Mouse (Mus musculus) limb, embryonic 14.5 days (tissue): ENCODE results near the gene AC140267.1. TPM values are rescaled to one million over a fixed set of nuclear protein-coding genes. Genes with fewer than 3 reads are reported as not detected.

ENCODE experiments used
- ATAC-seq: fragments of 200-750 bp; cut with Nextera tagmentation; 2 replicates; pipeline ENCODE4 v1.8.0; 2017; ENCODE audit warnings: low read depth, moderate number of reproducible peaks, moderate TSS enrichment; ENCODE audit not compliant: low FRiP score
- DNase-seq: peaks from one replicate; pipeline ENCODE4 v3.0.0-alpha.2; 2015; ENCODE audit warnings: low spot score
- H3K27ac ChIP-seq: fragments of 300-500 bp; sonication (generic); replicated peaks from 2 replicates; pipeline ENCODE4 v1.5.1; 2014; ENCODE audit warnings: low read depth, mild to moderate bottlenecking, low read length, moderate library complexity, mixed read lengths
- H3K27me3 ChIP-seq: fragments of 300-500 bp; sonication (generic); 2 replicates; pipeline ENCODE4 v1.6.1; 2014; ENCODE audit warnings: low read length, mixed read lengths; ENCODE audit not compliant: control insufficient read depth, insufficient read depth
- H3K36me3 ChIP-seq: fragments of 300-500 bp; sonication (generic); 2 replicates; pipeline ENCODE4 v1.6.1; 2014; ENCODE audit warnings: mild to moderate bottlenecking, low read length, moderate library complexity, mixed read lengths; ENCODE audit not compliant: control insufficient read depth, insufficient read depth
- H3K4me1 ChIP-seq: fragments of 300-500 bp; sonication (generic); 2 replicates; pipeline ENCODE4 v1.6.1; 2014; ENCODE audit warnings: antibody characterized with exemption, low read length, mixed read lengths; ENCODE audit not compliant: control insufficient read depth, insufficient read depth
- H3K4me2 ChIP-seq: fragments of 300-500 bp; sonication (generic); replicated peaks from 2 replicates; pipeline ENCODE4 v1.6.1; 2014; ENCODE audit warnings: low read depth, mild to moderate bottlenecking, low read length, moderate library complexity; ENCODE audit not compliant: severe bottlenecking
- H3K4me3 ChIP-seq: fragments of 300-500 bp; sonication (generic); replicated peaks from 2 replicates; pipeline ENCODE4 v1.5.1; 2014; ENCODE audit warnings: low read length
- H3K9ac ChIP-seq: fragments of 300-500 bp; sonication (generic); 2 replicates; pipeline ENCODE4 v1.6.1; 2014; ENCODE audit warnings: mild to moderate bottlenecking, low read depth, low read length, moderate library complexity; ENCODE audit not compliant: severe bottlenecking
- H3K9me3 ChIP-seq: fragments of 300-500 bp; sonication (generic); 2 replicates; pipeline ENCODE4 v1.6.1; 2016; ENCODE audit warnings: low read length; ENCODE audit not compliant: control insufficient read depth
- POLR2A ChIP-seq: fragments of 200-500 bp; IDR thresholded peaks from 2 replicates; pipeline ENCODE4 v1.8.0; 2012; ENCODE audit warnings: inconsistent platforms, mild to moderate bottlenecking, moderate library complexity, borderline replicate concordance; ENCODE audit not compliant: insufficient read depth, insufficient read length; ENCODE audit errors: extremely low read depth
- WGBS: fragments of 180-500 bp; shearing (Covaris S2); extraction: QIAGEN DNeasy Blood & Tissue Kit; methylation state at CpG from one replicate; pipeline ENCODE4 v1.1.7; 2014; 5-methylcytosine and 5-hydroxymethylcytosine counted together
- polyA plus RNA-seq, 2 experiments: library from polyadenylated mRNA; depleted of rRNA in 1 of 2; stranded (reverse) in 1 of 2; unstranded in 1 of 2; fragments of >200 nt; fragmentation: Nextera tagmentation in 1 of 2; extraction: Ambion mirVana in 1 of 2; gene quantifications; 2 replicates each; pipeline versions ENCODE4 v1.2.1 to v1.2.3; 2012 to 2014

The AC140267.1 gene
- polyA plus RNA-seq, 2 experiments: not detected

- Histone ChIP-seq H3K27ac (no peak overlapping the region), H3K36me3 (no peaks in the 10 kb centered on the region; the same call in 1 of the 2 replicates), H3K9ac (no peak overlapping the region), H3K4me2 (no peak overlapping the region), H3K4me3 (no peak overlapping the region), H3K4me1 (no peaks in the 10 kb centered on the region), H3K27me3 (no peaks in the 10 kb centered on the region), H3K9me3 (no peaks in the 10 kb centered on the region)
- 77% methylated on average over 2 of the region's 2 CpGs for WGBS
- no peak for TF ChIP-seq POLR2A
- no peak for DNase-seq
- ATAC-seq: no peak
Observed at GRCm38 (mm10) chr15:80199556-80199955, 36.1 kb upstream of the AC140267.1 start.

- Histone ChIP-seq H3K9me3 (no peaks in the 10 kb centered on the region), H3K4me3 (no peak overlapping the region), H3K36me3 (no peaks in the 10 kb centered on the region), H3K27ac (no peak overlapping the region), H3K4me2 (no peak overlapping the region), H3K4me1 (no peaks in the 10 kb centered on the region), H3K27me3 (no peaks in the 10 kb centered on the region), H3K9ac (no peak overlapping the region)
- no peak for TF ChIP-seq POLR2A
- WGBS: 79% methylated on average over 6 of the region's 6 CpGs
- DNase-seq: no peak
- no peak for ATAC-seq
Observed at GRCm38 (mm10) chr15:80202111-80202775, 33.4 kb upstream of the AC140267.1 start.

GRCm38 (mm10) chr15:80203406-80203805, 32.2 kb upstream of the AC140267.1 start:
- ATAC-seq: no peak

GRCm38 (mm10) chr15:80206057-80206565, 29.5 kb upstream of the AC140267.1 start:
- Histone ChIP-seq H3K4me2 (no peak overlapping the region), H3K27me3 (no peaks in the 10 kb centered on the region), H3K36me3 (peaks cover under 1% of the 10 kb centered on the region; the same call in 1 of the 2 replicates), H3K9ac (no peak overlapping the region), H3K4me3 (no peak overlapping the region), H3K9me3 (no peaks in the 10 kb centered on the region), H3K27ac (no peak overlapping the region), H3K4me1 (no peaks in the 10 kb centered on the region)
- TF ChIP-seq POLR2A: no peak
- ATAC-seq: no peak
- DNase-seq: no peak
- 89% methylated on average over 3 of the region's 3 CpGs for WGBS

More at GRCm38 (mm10) chr15:80203406-80203805, 32.2 kb upstream of the AC140267.1 start:
- Histone ChIP-seq H3K4me2 (no peak overlapping the region), H3K4me1 (no peaks in the 10 kb centered on the region), H3K36me3 (no peaks in the 10 kb centered on the region), H3K9ac (no peak overlapping the region), H3K27ac (no peak overlapping the region), H3K4me3 (no peak overlapping the region), H3K9me3 (no peaks in the 10 kb centered on the region), H3K27me3 (no peaks in the 10 kb centered on the region)
- no peak for TF ChIP-seq POLR2A
- peak; percentile 60 for DNase-seq
- WGBS: 30% methylated on average over 4 of the region's 4 CpGs

- Histone ChIP-seq H3K4me3 (no peak overlapping the region), H3K9ac (no peak overlapping the region), H3K4me1 (no peaks in the 10 kb centered on the region), H3K27me3 (no peaks in the 10 kb centered on the region), H3K27ac (no peak overlapping the region; the same call in 1 of the 2 replicates), H3K9me3 (no peaks in the 10 kb centered on the region), H3K4me2 (no peak overlapping the region), H3K36me3 (peaks cover 22% of the 10 kb centered on the region)
- DNase-seq: no peak
- no peak for ATAC-seq
- WGBS: 19% methylated on average over 4 of the region's 4 CpGs
- TF ChIP-seq POLR2A: no peak
Observed at GRCm38 (mm10) chr15:80208446-80208845, 27.2 kb upstream of the AC140267.1 start.
